Mouse (Mus musculus): ENCODE data around the gene Arid1a. TPM values are rescaled to one million over a fixed set of nuclear protein-coding genes. Genes with fewer than 3 reads are reported as not detected.

The Arid1a gene
- 28.1 and 28.2 TPM in 2 replicates for polyA plus RNA-seq (2014; fragmentation: Nextera tagmentation; extraction: Ambion mirVana)

GRCm38 (mm10) chr4:133756514-133757268, at the start of gene Arid1a:
Arid1a (minus strand) TSS chr4:133756769.
- Histone ChIP-seq H3K4me1 (ENCODE audit: control insufficient read depth in 2 of 2, insufficient read depth in 2 of 2, low read length in 2 of 2) (peaks cover 17% of the 10 kb centered on the region in 2 experiments), H3K9me3 (ENCODE audit: control insufficient read depth, low read length) (no peaks in the 10 kb centered on the region), H3K36me3 (ENCODE audit: control insufficient read depth, insufficient read depth, low read length) (no peaks in the 10 kb centered on the region), H3K27me3 (ENCODE audit: control insufficient read depth, insufficient read depth, low read length) (no peaks in the 10 kb centered on the region), H3K9ac (ENCODE audit: low read length) (peak within 1 kb of the TSS; percentile 96), H3K4me2 (ENCODE audit: low read length) (peak within 1 kb of the TSS; percentile 97), H3K4me3 (ENCODE audit: control insufficient read depth in 1 of 2, insufficient read depth in 1 of 2, low read depth in 1 of 2, low read length in 2 of 2) (peak within 1 kb of the TSS; percentile 59 to 69), H3K27ac (replicated peaks in 1 of 2; ENCODE audit: control insufficient read depth in 1 of 2, insufficient read depth in 1 of 2, low read depth in 2 of 2, low read length in 2 of 2) (peak within 1 kb of the TSS; percentile 99 to 100)
- peak; percentile 57 for ATAC-seq (ENCODE audit: insufficient number of reproducible peaks, insufficient read depth, low FRiP score, low read depth)
- under 1% methylated on average over 40 of the region's 40 CpGs for WGBS

GRCm38 (mm10) chr4:133804401-133805263, 48.1 kb upstream of the Arid1a start:
- Histone ChIP-seq H3K27me3 (ENCODE audit: control insufficient read depth, insufficient read depth, low read length) (no peaks in the 10 kb centered on the region), H3K9ac (ENCODE audit: low read length) (no peak overlapping the region), H3K9me3 (ENCODE audit: control insufficient read depth, low read length) (no peaks in the 10 kb centered on the region), H3K4me1 (ENCODE audit: control insufficient read depth in 2 of 2, insufficient read depth in 2 of 2, low read length in 2 of 2) (no peaks in the 10 kb centered on the region), H3K36me3 (ENCODE audit: control insufficient read depth, insufficient read depth, low read length) (no peaks in the 10 kb centered on the region), H3K27ac (replicated peaks in 1 of 2; ENCODE audit: control insufficient read depth in 1 of 2, insufficient read depth in 1 of 2, low read depth in 2 of 2, low read length in 2 of 2) (no peak overlapping the region), H3K4me2 (ENCODE audit: low read length) (no peak overlapping the region), H3K4me3 (ENCODE audit: control insufficient read depth in 1 of 2, insufficient read depth in 1 of 2, low read depth in 1 of 2, low read length in 2 of 2) (no peak overlapping the region)
- 74% methylated on average over 15 of the region's 15 CpGs for WGBS
- ATAC-seq (ENCODE audit: insufficient number of reproducible peaks, insufficient read depth, low FRiP score, low read depth): no peak

GRCm38 (mm10) chr4:133800589-133800988, 44.0 kb upstream of the Arid1a start:
- Histone ChIP-seq H3K4me2 (ENCODE audit: low read length) (no peak overlapping the region), H3K36me3 (ENCODE audit: control insufficient read depth, insufficient read depth, low read length) (no peaks in the 10 kb centered on the region), H3K4me1 (ENCODE audit: control insufficient read depth in 2 of 2, insufficient read depth in 2 of 2, low read length in 2 of 2) (no peaks in the 10 kb centered on the region), H3K27me3 (ENCODE audit: control insufficient read depth, insufficient read depth, low read length) (no peaks in the 10 kb centered on the region), H3K27ac (replicated peaks in 1 of 2; ENCODE audit: control insufficient read depth in 1 of 2, insufficient read depth in 1 of 2, low read depth in 2 of 2, low read length in 2 of 2) (no peak overlapping the region), H3K9me3 (ENCODE audit: control insufficient read depth, low read length) (no peaks in the 10 kb centered on the region), H3K4me3 (ENCODE audit: control insufficient read depth in 1 of 2, insufficient read depth in 1 of 2, low read depth in 1 of 2, low read length in 2 of 2) (no peak overlapping the region), H3K9ac (ENCODE audit: low read length) (no peak overlapping the region)
- ATAC-seq (ENCODE audit: insufficient number of reproducible peaks, insufficient read depth, low FRiP score, low read depth): no peak
- WGBS: 23% methylated on average over 6 of the region's 6 CpGs

- no peaks in the 10 kb centered on the region for H3K36me3 ChIP-seq (ENCODE audit: control insufficient read depth, insufficient read depth, low read length)
- H3K27ac ChIP-seq (replicated peaks in 1 of 2; ENCODE audit: control insufficient read depth in 1 of 2, insufficient read depth in 1 of 2, low read depth in 2 of 2, low read length in 2 of 2): no peak overlapping the region
- H3K4me3 ChIP-seq (ENCODE audit: control insufficient read depth in 1 of 2, insufficient read depth in 1 of 2, low read depth in 1 of 2, low read length in 2 of 2): no peak overlapping the region
- no peaks in the 10 kb centered on the region for H3K27me3 ChIP-seq (ENCODE audit: control insufficient read depth, insufficient read depth, low read length)
- no peak overlapping the region for H3K9ac ChIP-seq (ENCODE audit: low read length)
- no peak overlapping the region for H3K4me2 ChIP-seq (ENCODE audit: low read length)
- WGBS: 76% methylated on average over 3 of the region's 3 CpGs
- ATAC-seq (ENCODE audit: insufficient number of reproducible peaks, insufficient read depth, low FRiP score, low read depth): no peak
- H3K9me3 ChIP-seq (ENCODE audit: control insufficient read depth, low read length): no peaks in the 10 kb centered on the region
- H3K4me1 ChIP-seq (ENCODE audit: control insufficient read depth in 2 of 2, insufficient read depth in 2 of 2, low read length in 2 of 2): no peaks in the 10 kb centered on the region
Measured at GRCm38 (mm10) chr4:133793269-133793668, 36.7 kb upstream of the Arid1a start.

- peaks cover 0 to 2% of the 10 kb centered on the region in 2 experiments; a peak in 2 of 4 replicates for H3K4me1 ChIP-seq (ENCODE audit: control insufficient read depth in 2 of 2, insufficient read depth in 2 of 2, low read length in 2 of 2)
- 0 out of 2 replicates have a peak, but pooled peaks have one; percentile 26 for ATAC-seq (ENCODE audit: insufficient number of reproducible peaks, insufficient read depth, low FRiP score, low read depth)
- no peak overlapping the region for H3K9ac ChIP-seq (ENCODE audit: low read length)
- no peaks in the 10 kb centered on the region for H3K27me3 ChIP-seq (ENCODE audit: control insufficient read depth, insufficient read depth, low read length)
- H3K4me2 ChIP-seq (ENCODE audit: low read length): no peak overlapping the region
- no peak overlapping the region for H3K27ac ChIP-seq (replicated peaks in 1 of 2; ENCODE audit: control insufficient read depth in 1 of 2, insufficient read depth in 1 of 2, low read depth in 2 of 2, low read length in 2 of 2)
- no peaks in the 10 kb centered on the region for H3K9me3 ChIP-seq (ENCODE audit: control insufficient read depth, low read length)
- WGBS: 74% methylated on average over 21 of the region's 21 CpGs
- H3K4me3 ChIP-seq (ENCODE audit: control insufficient read depth in 1 of 2, insufficient read depth in 1 of 2, low read depth in 1 of 2, low read length in 2 of 2): no peak overlapping the region
- H3K36me3 ChIP-seq (ENCODE audit: control insufficient read depth, insufficient read depth, low read length): no peaks in the 10 kb centered on the region
Measured at GRCm38 (mm10) chr4:133774570-133775554, 18.3 kb upstream of the Arid1a start.

GRCm38 (mm10) chr4:133769157-133769556, 12.6 kb upstream of the Arid1a start:
- Histone ChIP-seq H3K9me3 (ENCODE audit: control insufficient read depth, low read length) (no peaks in the 10 kb centered on the region), H3K27me3 (ENCODE audit: control insufficient read depth, insufficient read depth, low read length) (no peaks in the 10 kb centered on the region), H3K9ac (ENCODE audit: low read length) (no peak overlapping the region), H3K4me1 (ENCODE audit: control insufficient read depth in 2 of 2, insufficient read depth in 2 of 2, low read length in 2 of 2) (no peaks in the 10 kb centered on the region), H3K36me3 (ENCODE audit: control insufficient read depth, insufficient read depth, low read length) (no peaks in the 10 kb centered on the region), H3K4me2 (ENCODE audit: low read length) (no peak overlapping the region), H3K4me3 (ENCODE audit: control insufficient read depth in 1 of 2, insufficient read depth in 1 of 2, low read depth in 1 of 2, low read length in 2 of 2) (no peak overlapping the region), H3K27ac (replicated peaks in 1 of 2; ENCODE audit: control insufficient read depth in 1 of 2, insufficient read depth in 1 of 2, low read depth in 2 of 2, low read length in 2 of 2) (no peak overlapping the region)
- ATAC-seq (ENCODE audit: insufficient number of reproducible peaks, insufficient read depth, low FRiP score, low read depth): no peak
- 63% methylated on average over 3 of the region's 3 CpGs for WGBS

GRCm38 (mm10) chr4:133763112-133763511, 6.5 kb upstream of the Arid1a start:
- Histone ChIP-seq H3K36me3 (ENCODE audit: control insufficient read depth, insufficient read depth, low read length) (no peaks in the 10 kb centered on the region), H3K27ac (replicated peaks in 1 of 2; ENCODE audit: control insufficient read depth in 1 of 2, insufficient read depth in 1 of 2, low read depth in 2 of 2, low read length in 2 of 2) (no peak overlapping the region), H3K4me1 (ENCODE audit: control insufficient read depth in 2 of 2, insufficient read depth in 2 of 2, low read length in 2 of 2) (no peaks in the 10 kb centered on the region), H3K4me3 (ENCODE audit: control insufficient read depth in 1 of 2, insufficient read depth in 1 of 2, low read depth in 1 of 2, low read length in 2 of 2) (no peak overlapping the region), H3K9me3 (ENCODE audit: control insufficient read depth, low read length) (no peaks in the 10 kb centered on the region), H3K9ac (ENCODE audit: low read length) (no peak overlapping the region), H3K27me3 (ENCODE audit: control insufficient read depth, insufficient read depth, low read length) (no peaks in the 10 kb centered on the region), H3K4me2 (ENCODE audit: low read length) (no peak overlapping the region)
- ATAC-seq (ENCODE audit: insufficient number of reproducible peaks, insufficient read depth, low FRiP score, low read depth): no peak
- 67% methylated on average over 6 of the region's 6 CpGs for WGBS

Measured in heart, embryonic 14.5 days (tissue).